Mouse (Mus musculus) heart, embryonic 13.5 days (tissue): ENCODE data around the gene Ift140. TPM values are rescaled to one million over a fixed set of nuclear protein-coding genes. Genes with fewer than 3 reads are reported as not detected.

ENCODE experiments used
- ATAC-seq: fragments of 200-750 bp; cut with Nextera tagmentation; 2 replicates; pipeline ENCODE4 v1.8.0; 2017; ENCODE audit warnings: moderate TSS enrichment; ENCODE audit not compliant: insufficient number of reproducible peaks, low FRiP score, low TSS enrichment; ENCODE audit errors: extremely low read depth
- H3K27ac ChIP-seq: fragments of 300-500 bp; sonication (generic); replicated peaks from 2 replicates; pipeline ENCODE4 v1.5.1; 2015; ENCODE audit warnings: moderate library complexity, mild to moderate bottlenecking, inconsistent platforms
- H3K27me3 ChIP-seq: fragments of 300-500 bp; sonication (generic); replicated peaks from 2 replicates; pipeline ENCODE4 v1.6.1; 2015; ENCODE audit warnings: mild to moderate bottlenecking, inconsistent platforms
- H3K36me3 ChIP-seq: fragments of 300-500 bp; sonication (generic); 2 replicates; pipeline ENCODE4 v1.6.1; 2015; ENCODE audit warnings: mild to moderate bottlenecking, inconsistent platforms
- H3K4me1 ChIP-seq: fragments of 300-500 bp; sonication (generic); 2 replicates; pipeline ENCODE4 v1.6.1; 2015; ENCODE audit warnings: inconsistent platforms
- H3K4me2 ChIP-seq: fragments of 300-500 bp; sonication (generic); 2 replicates; pipeline ENCODE4 v1.6.1; 2015; ENCODE audit warnings: inconsistent platforms, mild to moderate bottlenecking, moderate library complexity
- H3K4me3 ChIP-seq: fragments of 300-500 bp; sonication (generic); 2 replicates; pipeline ENCODE4 v1.5.1; 2015; ENCODE audit warnings: moderate library complexity, mild to moderate bottlenecking, inconsistent platforms
- H3K9ac ChIP-seq: fragments of 300-500 bp; sonication (generic); 2 replicates; pipeline ENCODE4 v1.6.1; 2015; ENCODE audit warnings: inconsistent platforms, mild to moderate bottlenecking, moderate library complexity
- H3K9me3 ChIP-seq: fragments of 300-500 bp; sonication (generic); 2 replicates; pipeline ENCODE4 v1.6.1; 2016; ENCODE audit warnings: inconsistent platforms
- WGBS: fragments of 180-500 bp; shearing (Covaris S2); methylation state at CpG from one replicate; pipeline ENCODE4 v1.1.7; 2015; ENCODE audit warnings: mixed read lengths; 5-methylcytosine and 5-hydroxymethylcytosine counted together
- polyA plus RNA-seq: library from polyadenylated mRNA; unstranded; fragments of >200 nt; fragmentation: Nextera tagmentation; extraction: Ambion mirVana; gene quantifications from 2 replicates; pipeline ENCODE4 v1.2.1, GENCODE M21; 2015

The Ift140 gene
- 11.7 and 13.4 TPM in 2 replicates for polyA plus RNA-seq

- H3K9ac ChIP-seq, result peak within 1 kb of the TSS; percentile 97
- peak within 1 kb of the TSS; percentile 98 for H3K4me2 ChIP-seq
- peak; percentile 97 for ATAC-seq
- H3K4me1 ChIP-seq, result peaks cover 21% of the 10 kb centered on the region
- H3K9me3 ChIP-seq, result no peaks in the 10 kb centered on the region
- peak within 1 kb of the TSS; percentile 94 for H3K27ac ChIP-seq
- peak within 1 kb of the TSS; percentile 87 for H3K4me3 ChIP-seq
- no peaks in the 10 kb centered on the region for H3K27me3 ChIP-seq
- WGBS, result under 1% methylated on average over 62 of the region's 62 CpGs
- peaks cover 33% of the 10 kb centered on the region for H3K36me3 ChIP-seq
Measured at GRCm38 (mm10) chr17:25015655-25016291, at the start of gene Ift140, which contains the start of gene Cramp1l. Ift140 (plus strand) TSS chr17:25016085. Cramp1l (minus strand) TSS chr17:25015788.

GRCm38 (mm10) chr17:24987221-24987620 is 28.7 kb upstream of the Ift140 start:
- ATAC-seq, result no peak
- H3K4me3 ChIP-seq, result no peak overlapping the region
- H3K4me2 ChIP-seq, result no peak overlapping the region
- H3K27me3 ChIP-seq, result no peaks in the 10 kb centered on the region
- H3K36me3 ChIP-seq, result peaks cover 96% of the 10 kb centered on the region
- H3K9ac ChIP-seq, result no peak overlapping the region
- no peak overlapping the region for H3K27ac ChIP-seq
- no peaks in the 10 kb centered on the region for H3K9me3 ChIP-seq
- WGBS, result 96% methylated on average over 6 of the region's 6 CpGs
- H3K4me1 ChIP-seq, result no peaks in the 10 kb centered on the region

- H3K36me3 ChIP-seq, result peaks cover 98% of the 10 kb centered on the region
- H3K4me1 ChIP-seq, result no peaks in the 10 kb centered on the region
- H3K9me3 ChIP-seq, result no peaks in the 10 kb centered on the region
- no peak overlapping the region for H3K27ac ChIP-seq
- no peak for ATAC-seq
- no peak overlapping the region for H3K9ac ChIP-seq
- H3K4me2 ChIP-seq, result no peak overlapping the region
- H3K27me3 ChIP-seq, result no peaks in the 10 kb centered on the region
- WGBS, result 83% methylated on average over 6 of the region's 6 CpGs
- no peak overlapping the region for H3K4me3 ChIP-seq
Measured at GRCm38 (mm10) chr17:24994721-24995120, 21.2 kb upstream of the Ift140 start.

- Histone ChIP-seq H3K36me3 (peaks cover 77% of the 10 kb centered on the region), H3K4me3 (no peak overlapping the region), H3K4me1 (no peaks in the 10 kb centered on the region), H3K27ac (no peak overlapping the region), H3K27me3 (no peaks in the 10 kb centered on the region), H3K9ac (no peak overlapping the region), H3K4me2 (no peak overlapping the region), H3K9me3 (no peaks in the 10 kb centered on the region)
- no peak for ATAC-seq
- 95% methylated on average over 3 of the region's 3 CpGs for WGBS
Measured at GRCm38 (mm10) chr17:25005102-25005501, 10.8 kb upstream of the Ift140 start.

- Histone ChIP-seq H3K4me3 (no peak overlapping the region), H3K9me3 (no peaks in the 10 kb centered on the region), H3K4me1 (peaks cover 3% of the 10 kb centered on the region), H3K27ac (no peak overlapping the region), H3K27me3 (no peaks in the 10 kb centered on the region), H3K36me3 (peaks cover 77% of the 10 kb centered on the region), H3K9ac (no peak overlapping the region), H3K4me2 (no peak overlapping the region)
- no peak for ATAC-seq
Measured at GRCm38 (mm10) chr17:25007480-25007879, 8.4 kb upstream of the Ift140 start.

- peak overlapping the region; percentile 97 for H3K9ac ChIP-seq
- no peaks in the 10 kb centered on the region for H3K27me3 ChIP-seq
- H3K4me2 ChIP-seq, result peak overlapping the region; percentile 95
- H3K4me3 ChIP-seq, result peak overlapping the region; percentile 87
- peak overlapping the region; percentile 94 for H3K27ac ChIP-seq
- no peak for ATAC-seq
- H3K36me3 ChIP-seq, result peaks cover 38% of the 10 kb centered on the region
- peaks cover 21% of the 10 kb centered on the region for H3K4me1 ChIP-seq
- under 1% methylated on average over 73 of the region's 81 CpGs for WGBS
- no peaks in the 10 kb centered on the region for H3K9me3 ChIP-seq
Measured at GRCm38 (mm10) chr17:25013606-25014501, 2.0 kb upstream of the Ift140 start.

- Histone ChIP-seq H3K27ac (peak overlapping the region; percentile 94), H3K36me3 (peaks cover 33% of the 10 kb centered on the region), H3K4me1 (peaks cover 21% of the 10 kb centered on the region), H3K4me2 (peak overlapping the region; percentile 95), H3K9ac (peak overlapping the region; percentile 97), H3K27me3 (no peaks in the 10 kb centered on the region), H3K9me3 (no peaks in the 10 kb centered on the region), H3K4me3 (peak overlapping the region; percentile 87)
- under 1% methylated on average over 39 of the region's 39 CpGs for WGBS
- no peak for ATAC-seq
Measured at GRCm38 (mm10) chr17:25014841-25015570, 879 bp upstream of the Ift140 start.

- H3K27me3 ChIP-seq, result no peaks in the 10 kb centered on the region
- H3K9ac ChIP-seq, result peak overlapping the region; percentile 88
- H3K27ac ChIP-seq, result peak overlapping the region; percentile 80
- H3K4me1 ChIP-seq, result peaks cover 21% of the 10 kb centered on the region
- no peaks in the 10 kb centered on the region for H3K9me3 ChIP-seq
- peak; percentile 70 for ATAC-seq
- peak overlapping the region; percentile 87 for H3K4me3 ChIP-seq
- WGBS, result under 1% methylated on average over 55 of the region's 55 CpGs
- H3K36me3 ChIP-seq, result peaks cover 28% of the 10 kb centered on the region
- H3K4me2 ChIP-seq, result peak overlapping the region; percentile 98
Measured at GRCm38 (mm10) chr17:25016292-25017132, 627 bp downstream of the Ift140 start.

- Histone ChIP-seq H3K4me3 (no peak overlapping the region), H3K9ac (no peak overlapping the region), H3K27ac (no peak overlapping the region), H3K27me3 (no peaks in the 10 kb centered on the region), H3K4me2 (no peak overlapping the region), H3K9me3 (no peaks in the 10 kb centered on the region), H3K4me1 (peaks cover 3% of the 10 kb centered on the region; the same call in 1 of the 2 replicates), H3K36me3 (peaks cover 69% of the 10 kb centered on the region)
- no peak for ATAC-seq
- WGBS, result 42% methylated on average over 4 of the region's 4 CpGs
Measured at GRCm38 (mm10) chr17:25036183-25036582, 20.3 kb downstream of the Ift140 start.

GRCm38 (mm10) chr17:25044879-25045278 is 29.0 kb downstream of the Ift140 start:
- no peak for ATAC-seq
- Histone ChIP-seq H3K27ac (no peak overlapping the region), H3K36me3 (peaks cover 29% of the 10 kb centered on the region), H3K27me3 (no peaks in the 10 kb centered on the region), H3K4me3 (no peak overlapping the region), H3K9ac (no peak overlapping the region), H3K4me2 (no peak overlapping the region), H3K9me3 (no peaks in the 10 kb centered on the region), H3K4me1 (no peaks in the 10 kb centered on the region)
- WGBS, result 62% methylated on average over 7 of the region's 7 CpGs
